In genomic region chr4:41481601-41482017, GRCm38 (mm10) we compare ENCODE assay signal across 9 mouse cellular contexts. TPM values are rescaled to one million over a fixed set of nuclear protein-coding genes. Genes with fewer than 3 reads are reported as not detected.
DNase-seq lines count a peak whose midpoint lies in the region; TF ChIP-seq lines count a peak whose summit lies in the region.
"Had no signal": no experiment of that assay in that cellular context is flagged by ENCODE, and none has a peak within 500 bp of the region (broad histone marks: within the 10 kb centered on the region; RNA-seq: fewer than 3 reads in every experiment).

No protein-coding gene starts in this region.

- H3K36me3 ChIP-seq in kidney, adult 2 months (ENCODE audit: control insufficient read depth, insufficient read depth, low read length), result no peaks in the 10 kb centered on the region

- WGBS in kidney, adult 2 months, result 30% methylated on average over 6 of the region's 6 CpGs

- no peak for TF ChIP-seq POLR2A in kidney, adult 2 months (IDR thresholded peaks at IDR 0.05; ENCODE audit: low read depth, low read length)

- H3K4me1 ChIP-seq in kidney, adult 2 months (ENCODE audit: control insufficient read depth, insufficient read depth, low read length), result no peaks in the 10 kb centered on the region
- H3K4me1 ChIP-seq: liver, embryonic 13.5 days had no signal

- no peaks in the 10 kb centered on the region for H3K27me3 ChIP-seq in kidney, adult 2 months (replicated peaks; ENCODE audit: control insufficient read depth, insufficient read depth, low read length)
- H3K27me3 ChIP-seq: liver, embryonic 13.5 days had no signal

- DNase-seq in adrenal gland, adult 8-10 months, result peak; percentile 40
- DNase-seq in adrenal gland, postnatal 25 days, result no peak
- DNase-seq in urinary bladder, postnatal 14 days (ENCODE audit: low spot score), result peak; percentile 77
- DNase-seq in urinary bladder, postnatal 10 days (ENCODE audit: low spot score), result no peak
- peak; percentile 79 for DNase-seq in kidney, adult 2 months
- peak; percentile 70 to 86 for DNase-seq in lung, postnatal 4 days
- no peak for DNase-seq in layer of hippocampus, postnatal 10 days (ENCODE audit: low spot score in 2 of 2)
- no peak for DNase-seq in thymus, adult 18-20 months
- DNase-seq: liver, embryonic 13.5 days had no signal

- TF ChIP-seq CTCF in kidney, adult 2 months (conservative IDR thresholded peaks at IDR 0.05; ENCODE audit: insufficient read depth, insufficient read length, low read depth, low read length), result no peak

- H3K4me3 ChIP-seq in kidney, adult 2 months (ENCODE audit: insufficient read depth, low read depth, low read length), result no peak overlapping the region
- H3K4me3 ChIP-seq: liver, embryonic 13.5 days had no signal

- no peak overlapping the region for H3K27ac ChIP-seq in kidney, adult 2 months (ENCODE audit: insufficient read depth, low read depth, low read length)
- H3K27ac ChIP-seq: liver, embryonic 13.5 days had no signal

RNA-seq across cellular contexts. Expression of gene Nudt2, which starts 16.7 kb away (rescaled TPM):
- total RNA-seq in adrenal gland, adult 8-10 months (2022), result 10 to 100 TPM; 28.0 to 34.1 (median 32.0) TPM
- total RNA-seq in adrenal gland, postnatal 25 days (2021), result 27.3 and 38.0 TPM in 2 replicates
- 28.1 and 34.9 TPM in 2 replicates for polyA plus RNA-seq in kidney, adult 2 months (2012; rRNA removed)
- 10 to 100 TPM; 33.9 to 36.0 TPM for total RNA-seq in layer of hippocampus, postnatal 10 days (2021)

RNA-seq across cellular contexts. Expression of gene Kif24, which starts 16.9 kb away (rescaled TPM):
- total RNA-seq in adrenal gland, adult 8-10 months (2022), result 1 to 10 TPM; 1.5 to 3.2 (median 2.0) TPM
- 2.7 TPM in 2 replicates for total RNA-seq in adrenal gland, postnatal 25 days (2021)
- 0.44 and 0.67 TPM in 2 replicates for polyA plus RNA-seq in kidney, adult 2 months (2012; rRNA removed)
- 1 to 10 TPM; 2.0 to 2.3 TPM for total RNA-seq in layer of hippocampus, postnatal 10 days (2021)

RNA-seq across cellular contexts. Expression of gene AI464131, which starts 21.3 kb away (rescaled TPM):
- total RNA-seq in adrenal gland, adult 8-10 months (2022), result 10 to 100 TPM in 3 of 4 experiments, 1 to 10 TPM in 1; 9.1 to 13.8 (median 10.6) TPM
- 15.4 and 17.4 TPM in 2 replicates for total RNA-seq in adrenal gland, postnatal 25 days (2021)
- polyA plus RNA-seq in kidney, adult 2 months (2012; rRNA removed), result 23.1 and 26.8 TPM in 2 replicates
- 10 to 100 TPM; 44.8 TPM for total RNA-seq in layer of hippocampus, postnatal 10 days (2021)

RNA-seq across cellular contexts. Expression of gene 1110017D15Rik, which starts 35.5 kb away (rescaled TPM):
- total RNA-seq in adrenal gland, adult 8-10 months (2022), result under 1 TPM in 2 of 4 experiments, not detected in 2; 0.38 to 0.68 TPM
- 0.82 TPM in 1 of 2 replicates, not detected in the other for total RNA-seq in adrenal gland, postnatal 25 days (2021)
- polyA plus RNA-seq in kidney, adult 2 months (2012; rRNA removed), result 0.11 and 0.42 TPM in 2 replicates
- 10 to 100 TPM in 1 of 2 experiments, 1 to 10 TPM in 1; 8.0 to 10.0 TPM for total RNA-seq in layer of hippocampus, postnatal 10 days (2021)
- polyA plus RNA-seq: liver, embryonic 13.5 days had no signal

Comparison
In these comparisons a context has a peak if more than half of its experiments do, and no peak if none do; other contexts are left out.
1. DNase-seq: peak in adrenal gland, adult 8-10 months (single experiment), urinary bladder, postnatal 14 days (single experiment), kidney, adult 2 months (single experiment) and lung, postnatal 4 days (2 of 2); none in adrenal gland, postnatal 25 days (single experiment), urinary bladder, postnatal 10 days (single experiment), layer of hippocampus, postnatal 10 days (0 of 2) and thymus, adult 18-20 months (0 of 2).